Mouse (Mus musculus) CH12.LX (cell line): Measurements from ENCODE around the gene Vmn1r176. TPM values are rescaled to one million over a fixed set of nuclear protein-coding genes. Genes with fewer than 3 reads are reported as not detected.

Experiments used
- DNase-seq: peaks from one replicate; pipeline ENCODE4 v3.0.0-alpha.2; 2013; ENCODE audit errors: extremely low read depth
- H3K27ac ChIP-seq: 2 replicates; pipeline ENCODE4 v1.5.1; 2012; ENCODE audit warnings: low read depth, mild to moderate bottlenecking, control low read depth, moderate library complexity; ENCODE audit not compliant: insufficient read depth
- H3K27me3 ChIP-seq: replicated peaks from 2 replicates; pipeline ENCODE3; 2012; ENCODE audit warnings: inconsistent platforms
- H3K36me3 ChIP-seq, 2 experiments: replicated peaks in 1 of 2; 2 replicates each; pipeline versions ENCODE3 to v1.6.1; 2012; ENCODE audit warnings: inconsistent platforms in 1 of 2, low read length in 1 of 2, mild to moderate bottlenecking in 1 of 2, mixed read lengths in 1 of 2, moderate library complexity in 1 of 2; ENCODE audit not compliant: control insufficient read depth in 1 of 2, insufficient read depth in 1 of 2
- H3K4me1 ChIP-seq, 2 experiments: 2 replicates each; pipeline ENCODE4 v1.6.1; 2012; ENCODE audit warnings: inconsistent platforms in 1 of 2, moderate library complexity in 1 of 2; ENCODE audit not compliant: insufficient read depth in 2 of 2, control insufficient read depth in 1 of 2
- H3K4me2 ChIP-seq: 2 replicates; pipeline ENCODE4 v1.6.1; 2012; ENCODE audit warnings: low read depth, mild to moderate bottlenecking, control low read depth; ENCODE audit not compliant: poor library complexity, insufficient read depth, severe bottlenecking
- H3K4me3 ChIP-seq, 3 experiments: fragments of 150-350 bp in 1 of 3; sonication (generic) in 1 of 3; replicated peaks in 1 of 3; 2 replicates each; pipeline versions ENCODE3 to v1.5.1; 2011 to 2012; ENCODE audit warnings: low read depth in 2 of 3, low read length in 2 of 3, mild to moderate bottlenecking in 2 of 3, moderate library complexity in 2 of 3, control low read depth in 1 of 3, improper control_type of control experiment in 1 of 3, inconsistent platforms in 1 of 3, mixed read lengths in 1 of 3; ENCODE audit not compliant: poor library complexity in 1 of 3
- H3K79me2 ChIP-seq: replicated peaks from 2 replicates; pipeline ENCODE4 v1.6.1; 2012; ENCODE audit warnings: mild to moderate bottlenecking, moderate library complexity; ENCODE audit not compliant: control insufficient read depth, poor library complexity, insufficient read depth, severe bottlenecking; ENCODE audit errors: extremely low read depth
- H3K9ac ChIP-seq: 2 replicates; pipeline ENCODE4 v1.6.1; 2012; ENCODE audit warnings: low read depth, mild to moderate bottlenecking, control low read depth, moderate library complexity; ENCODE audit not compliant: insufficient read depth
- H3K9me3 ChIP-seq: replicated peaks from 2 replicates; pipeline ENCODE3; 2012; ENCODE audit warnings: low read length, inconsistent platforms, mixed read lengths
- CTCF ChIP-seq, 2 experiments: IDR thresholded peaks in 1 of 2; conservative IDR thresholded peaks in 1 of 2; 2 replicates each; pipeline ENCODE4 v1.5.1; 2011 to 2012; ENCODE audit warnings: low read depth in 2 of 2, low read length in 2 of 2, improper control_type of control experiment in 1 of 2, inconsistent platforms in 1 of 2, mild to moderate bottlenecking in 1 of 2, moderate library complexity in 1 of 2
- E2F4 ChIP-seq: IDR thresholded peaks from 2 replicates; pipeline ENCODE4 v1.6.1; 2011; ENCODE audit warnings: low read depth, low read length, improper control_type of control experiment; ENCODE audit not compliant: insufficient replicate concordance
- dilution Hi-C: fragments of 300-500 bp; cut with MboI; formaldehyde crosslinking; loops from 2 replicates; pipeline ENCODE4 v1.14.3; 2020; ENCODE audit warnings: low sequenced_read_pairs; ENCODE audit not compliant: extremely low pct_unique_long_range_greater_than_20kb, extremely low pct_ligation_motif_present
- in situ Hi-C: fragments of 300-500 bp; cut with MboI; formaldehyde crosslinking; loops from 3 replicates; pipeline ENCODE4 v1.14.3; 2019; ENCODE audit warnings: low sequenced_read_pairs, low pct_ligation_motif_present, low pct_unique_long_range_greater_than_20kb, mixed read lengths
- polyA plus RNA-seq: library from polyadenylated mRNA; unstranded; fragments of >175 nt; gene quantifications from 2 replicates; pipeline ENCODE4 v1.2.1, GENCODE M21; 2012; ENCODE audit warnings: low read depth; ENCODE audit not compliant: insufficient read length
- total RNA-seq, 2 experiments: library from RNA; depleted of rRNA; stranded (reverse); fragments of 300-350 nt in 1 of 2; fragments of >200 nt in 1 of 2; gene quantifications; 2 replicates each; pipeline ENCODE4 v1.2.3; 2012 to 2014

Gene Vmn1r176
- total and polyA plus RNA-seq, 3 experiments, result not detected

GRCm38 (mm10) chr7:23784526-23784925 is 52.6 kb downstream of the Vmn1r176 start:
- Histone ChIP-seq H3K36me3 (no peaks in the 10 kb centered on the region), H3K27me3 (no peaks in the 10 kb centered on the region), H3K4me2 (no peak overlapping the region), H3K27ac (no peak overlapping the region), H3K9ac (no peak overlapping the region), H3K79me2 (no peaks in the 10 kb centered on the region), H3K9me3 (peaks cover 14% of the 10 kb centered on the region), H3K4me1 (no peaks in the 10 kb centered on the region), H3K4me3 (no peak overlapping the region)
- no peak for DNase-seq
- TF ChIP-seq CTCF (conservative IDR thresholded peaks at IDR 0.05 in 1 of 2, IDR thresholded peaks at IDR 0.05 in 1 of 2; ENCODE audit: low read depth in 2 of 2, low read length in 2 of 2) (no peak), E2F4 (no peak)
- dilution Hi-C loops (no loop called here), in situ Hi-C loops (no loop called here)

Other genes with a start within 250 kb of the Vmn1r176 start
- gene Vmn1r170, start 231.2 kb downstream of the Vmn1r176 start, total RNA-seq (2012; rRNA removed), result not detected in 2 replicates
- not detected in 2 replicates for gene Vmn1r170, start 231.2 kb downstream of the Vmn1r176 start, total RNA-seq (2014; rRNA removed)
- gene Vmn1r170, start 231.2 kb downstream of the Vmn1r176 start, polyA plus RNA-seq, result not detected in 2 replicates
- not detected in 2 replicates for gene Vmn1r171, start 206.7 kb downstream of the Vmn1r176 start, total RNA-seq (2012; rRNA removed)
- not detected in 2 replicates for gene Vmn1r171, start 206.7 kb downstream of the Vmn1r176 start, total RNA-seq (2014; rRNA removed)
- gene Vmn1r171, start 206.7 kb downstream of the Vmn1r176 start, polyA plus RNA-seq, result not detected in 2 replicates
- not detected in 2 replicates for gene Vmn1r172, start 179.1 kb downstream of the Vmn1r176 start, total RNA-seq (2012; rRNA removed)
- gene Vmn1r172, start 179.1 kb downstream of the Vmn1r176 start, total RNA-seq (2014; rRNA removed), result not detected in 2 replicates
- not detected in 2 replicates for gene Vmn1r172, start 179.1 kb downstream of the Vmn1r176 start, polyA plus RNA-seq
- gene Vmn1r173, start 136.7 kb downstream of the Vmn1r176 start, total RNA-seq (2012; rRNA removed), result not detected in 2 replicates
- not detected in 2 replicates for gene Vmn1r173, start 136.7 kb downstream of the Vmn1r176 start, total RNA-seq (2014; rRNA removed)
- gene Vmn1r173, start 136.7 kb downstream of the Vmn1r176 start, polyA plus RNA-seq, result not detected in 2 replicates
- not detected in 2 replicates for gene Vmn1r174, start 85.1 kb downstream of the Vmn1r176 start, total RNA-seq (2012; rRNA removed)
- not detected in 2 replicates for gene Vmn1r174, start 85.1 kb downstream of the Vmn1r176 start, total RNA-seq (2014; rRNA removed)
- not detected in 2 replicates for gene Vmn1r174, start 85.1 kb downstream of the Vmn1r176 start, polyA plus RNA-seq
- not detected in 2 replicates for gene Vmn1r175, start 26.7 kb downstream of the Vmn1r176 start, total RNA-seq (2012; rRNA removed)
- gene Vmn1r175, start 26.7 kb downstream of the Vmn1r176 start, total RNA-seq (2014; rRNA removed), result not detected in 2 replicates
- gene Vmn1r175, start 26.7 kb downstream of the Vmn1r176 start, polyA plus RNA-seq, result not detected in 2 replicates
- not detected in 2 replicates for gene Vmn1r177, start 29.1 kb upstream of the Vmn1r176 start, total RNA-seq (2012; rRNA removed)
- not detected in 2 replicates for gene Vmn1r177, start 29.1 kb upstream of the Vmn1r176 start, total RNA-seq (2014; rRNA removed)
- not detected in 2 replicates for gene Vmn1r177, start 29.1 kb upstream of the Vmn1r176 start, polyA plus RNA-seq
- gene Vmn1r178, start 54.6 kb upstream of the Vmn1r176 start, total RNA-seq (2012; rRNA removed), result not detected in 2 replicates
- gene Vmn1r178, start 54.6 kb upstream of the Vmn1r176 start, total RNA-seq (2014; rRNA removed), result not detected in 2 replicates
- not detected in 2 replicates for gene Vmn1r178, start 54.6 kb upstream of the Vmn1r176 start, polyA plus RNA-seq
- not detected in 2 replicates for gene Vmn1r179, start 89.6 kb upstream of the Vmn1r176 start, total RNA-seq (2012; rRNA removed)
- gene Vmn1r179, start 89.6 kb upstream of the Vmn1r176 start, total RNA-seq (2014; rRNA removed), result not detected in 2 replicates
- gene Vmn1r179, start 89.6 kb upstream of the Vmn1r176 start, polyA plus RNA-seq, result not detected in 2 replicates
- gene Vmn1r180, start 113.3 kb upstream of the Vmn1r176 start, total RNA-seq (2012; rRNA removed), result not detected in 2 replicates
- not detected in 2 replicates for gene Vmn1r180, start 113.3 kb upstream of the Vmn1r176 start, total RNA-seq (2014; rRNA removed)
- gene Vmn1r180, start 113.3 kb upstream of the Vmn1r176 start, polyA plus RNA-seq, result not detected in 2 replicates
- gene Vmn1r181, start 137.2 kb upstream of the Vmn1r176 start, total RNA-seq (2012; rRNA removed), result not detected in 2 replicates
- gene Vmn1r181, start 137.2 kb upstream of the Vmn1r176 start, total RNA-seq (2014; rRNA removed), result not detected in 2 replicates
- gene Vmn1r181, start 137.2 kb upstream of the Vmn1r176 start, polyA plus RNA-seq, result not detected in 2 replicates
- gene V1rd19, start 164.3 kb upstream of the Vmn1r176 start, total RNA-seq (2012; rRNA removed), result not detected in 2 replicates
- gene V1rd19, start 164.3 kb upstream of the Vmn1r176 start, total RNA-seq (2014; rRNA removed), result not detected in 2 replicates
- not detected in 2 replicates for gene V1rd19, start 164.3 kb upstream of the Vmn1r176 start, polyA plus RNA-seq
- gene Vmn1r183, start 215.9 kb upstream of the Vmn1r176 start, total RNA-seq (2012; rRNA removed), result not detected in 2 replicates
- gene Vmn1r183, start 215.9 kb upstream of the Vmn1r176 start, total RNA-seq (2014; rRNA removed), result not detected in 2 replicates
- gene Vmn1r183, start 215.9 kb upstream of the Vmn1r176 start, polyA plus RNA-seq, result not detected in 2 replicates
- 14.0 and 16.4 TPM in 2 replicates for gene Zfp180, start 244.6 kb upstream of the Vmn1r176 start, total RNA-seq (2012; rRNA removed)
- gene Zfp180, start 244.6 kb upstream of the Vmn1r176 start, total RNA-seq (2014; rRNA removed), result 12.6 and 14.5 TPM in 2 replicates
- gene Zfp180, start 244.6 kb upstream of the Vmn1r176 start, polyA plus RNA-seq, result 11.4 TPM in 2 replicates